8 mouse cellular contexts compared by ENCODE assay signal in genomic region chr7:134671003-134671461, GRCm38 (mm10). TPM values are rescaled to one million over a fixed set of nuclear protein-coding genes. Genes with fewer than 3 reads are reported as not detected.
DNase-seq lines count a peak whose midpoint lies in the region; ATAC-seq lines count a peak whose summit lies in the region.

No protein-coding gene starts in this region.

- under 1% methylated on average over 28 of the region's 28 CpGs for WGBS in embryonic facial prominence, embryonic 13.5 days
- 2% methylated on average over 28 of the region's 28 CpGs for WGBS in heart, embryonic 16.5 days
- 1% methylated on average over 28 of the region's 28 CpGs for WGBS in limb, embryonic 10.5 days
- WGBS in midbrain, embryonic 12.5 days: 2% methylated on average over 28 of the region's 28 CpGs

- H3K4me1 ChIP-seq in embryonic facial prominence, embryonic 13.5 days: peaks cover 51% of the 10 kb centered on the region
- H3K4me1 ChIP-seq in heart, embryonic 16.5 days (ENCODE audit: control insufficient read depth, insufficient read depth, low read length): peaks cover 20% of the 10 kb centered on the region
- peaks cover 47% of the 10 kb centered on the region for H3K4me1 ChIP-seq in limb, embryonic 10.5 days
- H3K4me1 ChIP-seq in midbrain, embryonic 12.5 days: peaks cover 20% of the 10 kb centered on the region

- intact Hi-C loops in left cerebral cortex, postnatal 36 days (cut with DNase I): loop anchor here (5.0 kb wide), 2 partner anchors 36 to 59 kb away; no protein-coding TSS in a partner anchor

- ATAC-seq in embryonic facial prominence, embryonic 13.5 days (ENCODE audit: insufficient number of reproducible peaks, insufficient read depth, low FRiP score, low TSS enrichment, low read depth): peak; percentile 58
- ATAC-seq in heart, embryonic 16.5 days (replicated peaks; ENCODE audit: extremely low read depth, insufficient read depth, low FRiP score): peak; percentile 23
- ATAC-seq in midbrain, embryonic 12.5 days (ENCODE audit: low FRiP score, low read depth): 0 out of 2 replicates have a peak, but pooled peaks have one; percentile 17

- H3K4me3 ChIP-seq in embryonic facial prominence, embryonic 13.5 days: peak overlapping the region; percentile 82
- H3K4me3 ChIP-seq in heart, embryonic 16.5 days (ENCODE audit: low read length): peak overlapping the region; percentile 64
- peak overlapping the region; percentile 80 for H3K4me3 ChIP-seq in limb, embryonic 10.5 days
- peak overlapping the region; percentile 65 for H3K4me3 ChIP-seq in midbrain, embryonic 12.5 days

- no peaks in the 10 kb centered on the region for H3K9me3 ChIP-seq in embryonic facial prominence, embryonic 13.5 days
- no peaks in the 10 kb centered on the region for H3K9me3 ChIP-seq in heart, embryonic 16.5 days (replicated peaks; ENCODE audit: control insufficient read depth, low read length)
- no peaks in the 10 kb centered on the region for H3K9me3 ChIP-seq in limb, embryonic 10.5 days (replicated peaks)
- H3K9me3 ChIP-seq in midbrain, embryonic 12.5 days: no peaks in the 10 kb centered on the region

- peak overlapping the region; percentile 86 for H3K4me2 ChIP-seq in embryonic facial prominence, embryonic 13.5 days
- H3K4me2 ChIP-seq in heart, embryonic 16.5 days (ENCODE audit: low read depth, low read length): peak overlapping the region; percentile 83
- H3K4me2 ChIP-seq in midbrain, embryonic 12.5 days (replicated peaks): peak overlapping the region; percentile 95

- H3K27me3 ChIP-seq in embryonic facial prominence, embryonic 13.5 days: no peaks in the 10 kb centered on the region
- H3K27me3 ChIP-seq in heart, embryonic 16.5 days (ENCODE audit: control insufficient read depth, insufficient read depth, low read length): 0 out of 2 replicates have a peak, but pooled peaks cover 2% of the 10 kb centered on the region
- H3K27me3 ChIP-seq in limb, embryonic 10.5 days (ENCODE audit: low read depth, poor library complexity, severe bottlenecking): no peaks in the 10 kb centered on the region; the same call in 1 of the 2 replicates
- H3K27me3 ChIP-seq in midbrain, embryonic 12.5 days: peaks cover 36% of the 10 kb centered on the region

- DNase-seq in right cerebral cortex, postnatal 4 days: peak; percentile 21
- no peak for DNase-seq in right cerebral cortex, postnatal 10 days (ENCODE audit: low spot score in 2 of 2)
- peak; percentile 77 for DNase-seq in limb, embryonic 10.5 days (ENCODE audit: low spot score)
- DNase-seq in yolk sac, embryonic 10.5 days (ENCODE audit: low spot score): peak; percentile 43
- no peak for DNase-seq in left cerebral cortex, postnatal 36 days (ENCODE audit: low spot score in 2 of 2)

- peak overlapping the region; percentile 96 for H3K27ac ChIP-seq in embryonic facial prominence, embryonic 13.5 days
- peak overlapping the region; percentile 74 for H3K27ac ChIP-seq in heart, embryonic 16.5 days (ENCODE audit: low read length)
- peak overlapping the region; percentile 98 for H3K27ac ChIP-seq in limb, embryonic 10.5 days
- H3K27ac ChIP-seq in midbrain, embryonic 12.5 days (replicated peaks): 0 out of 2 replicates have a peak overlapping the region, but pooled peaks have one; percentile 35

- H3K9ac ChIP-seq in embryonic facial prominence, embryonic 13.5 days: peak overlapping the region; percentile 96
- H3K9ac ChIP-seq in heart, embryonic 16.5 days (ENCODE audit: low read length): peak overlapping the region; percentile 84
- peak overlapping the region; percentile 68 for H3K9ac ChIP-seq in midbrain, embryonic 12.5 days (replicated peaks)

- H3K36me3 ChIP-seq in embryonic facial prominence, embryonic 13.5 days: no peaks in the 10 kb centered on the region
- H3K36me3 ChIP-seq in heart, embryonic 16.5 days (ENCODE audit: control insufficient read depth, insufficient read depth): no peaks in the 10 kb centered on the region
- H3K36me3 ChIP-seq in limb, embryonic 10.5 days: peaks cover 9% of the 10 kb centered on the region
- no peaks in the 10 kb centered on the region for H3K36me3 ChIP-seq in midbrain, embryonic 12.5 days

RNA-seq across cellular contexts. Expression of gene Dock1, which starts 0.6 kb away (rescaled TPM):
- polyA plus RNA-seq in embryonic facial prominence, embryonic 13.5 days (2015; fragmentation: Nextera tagmentation; extraction: Ambion mirVana): 42.8 and 46.8 TPM in 2 replicates
- 17.8 and 22.0 TPM in 2 replicates for polyA plus RNA-seq in heart, embryonic 16.5 days (2015; fragmentation: Nextera tagmentation; extraction: Ambion mirVana)
- polyA plus RNA-seq in limb, embryonic 10.5 days (2016; fragmentation: Nextera tagmentation; extraction: Ambion mirVana): 36.3 and 44.5 TPM in 2 replicates
- polyA plus RNA-seq in midbrain, embryonic 12.5 days (2016; fragmentation: Nextera tagmentation; extraction: Ambion mirVana): 17.7 and 18.4 TPM in 2 replicates
- 10 to 100 TPM; 20.3 to 22.8 TPM for total RNA-seq in left cerebral cortex, postnatal 36 days (2021)

Comparison
In these comparisons a context has a peak if more than half of its experiments do, and no peak if none do; other contexts are left out.
1. DNase-seq: peak in right cerebral cortex, postnatal 4 days (single experiment), limb, embryonic 10.5 days (single experiment) and yolk sac, embryonic 10.5 days (single experiment); none in right cerebral cortex, postnatal 10 days (0 of 2) and left cerebral cortex, postnatal 36 days (0 of 2).
2. H3K27ac ChIP-seq: peak in every context shown above with its lines; median percentile 98 in limb, embryonic 10.5 days; 96 in embryonic facial prominence, embryonic 13.5 days; 74 in heart, embryonic 16.5 days; 35 in midbrain, embryonic 12.5 days.
3. Peak in every context shown above with its lines, with median percentiles within 50 percentile points of each other: ATAC-seq, H3K4me2 ChIP-seq, H3K4me3 ChIP-seq and H3K9ac ChIP-seq.